ENCODE assay signal across 11 mouse cellular contexts in the genomic region with DNA sequence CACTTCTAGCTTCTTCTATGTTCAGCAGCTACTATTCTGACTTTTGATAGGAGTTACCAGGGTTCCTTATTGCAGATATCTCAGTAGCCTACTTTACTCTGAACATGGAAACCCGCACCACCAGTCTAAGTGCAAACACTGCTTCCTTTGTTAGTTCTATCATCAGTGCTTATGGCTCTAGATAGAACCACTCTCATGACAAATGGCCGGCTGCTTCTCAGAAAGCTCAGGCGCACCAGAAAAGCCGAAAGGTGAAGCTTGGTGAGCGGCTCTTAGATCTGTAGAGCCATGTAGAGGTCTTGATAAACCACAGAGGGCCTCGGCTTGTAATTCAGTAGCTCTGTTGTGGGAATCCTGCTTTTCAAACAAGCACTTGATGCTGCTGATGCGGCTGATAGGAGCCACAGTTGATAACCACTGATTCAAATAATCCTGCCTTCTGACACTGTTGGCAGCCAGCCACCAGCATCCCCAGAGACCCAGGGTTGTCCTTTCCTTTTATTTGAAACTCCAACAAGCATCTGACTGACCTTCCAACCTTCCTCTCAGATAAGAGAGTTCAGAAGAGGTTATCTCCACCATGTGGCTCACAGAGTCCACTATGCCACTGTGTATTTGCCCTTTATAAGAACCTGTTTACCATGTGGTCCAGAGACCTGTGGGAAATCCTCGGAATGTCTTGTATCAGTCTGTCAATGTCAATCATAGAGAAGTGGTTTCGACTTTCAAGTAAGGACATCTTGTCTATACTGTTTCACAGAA.
A peak's percentile ranks its signal among the peaks of the same experiment; 100 is the strongest.
DNase-seq lines count a peak whose midpoint lies in the region; ATAC-seq lines count a peak whose summit lies in the region.
"Had no signal": no experiment of that assay in that cellular context is flagged by ENCODE, and none has a peak within 500 bp of the region (broad histone marks: within the 10 kb centered on the region; RNA-seq: fewer than 3 reads in every experiment).

No protein-coding gene starts in this region.

- no peak for ATAC-seq in heart, embryonic 13.5 days (ENCODE audit: extremely low read depth, insufficient number of reproducible peaks, low FRiP score, low TSS enrichment)
- peak; percentile 83 for ATAC-seq in liver, embryonic 11.5 days (replicated peaks; ENCODE audit: low FRiP score)
- no peak for ATAC-seq in midbrain, embryonic 16.5 days
- ATAC-seq: hindbrain, embryonic 16.5 days had no signal

- H3K4me1 ChIP-seq in heart, embryonic 13.5 days = peaks cover 16% of the 10 kb centered on the region
- H3K4me1 ChIP-seq in liver, embryonic 11.5 days (replicated peaks; ENCODE audit: control insufficient read depth, insufficient read depth, low read length) = no peaks in the 10 kb centered on the region
- no peaks in the 10 kb centered on the region for H3K4me1 ChIP-seq in midbrain, embryonic 16.5 days (ENCODE audit: control insufficient read depth, insufficient read depth, low read length)
- H3K4me1 ChIP-seq: megakaryocyte, embryonic 14.5 days had no signal

- peaks cover 16% of the 10 kb centered on the region; the same call in 1 of the 2 replicates for H3K27me3 ChIP-seq in heart, embryonic 13.5 days (replicated peaks)
- no peaks in the 10 kb centered on the region for H3K27me3 ChIP-seq in liver, embryonic 11.5 days (replicated peaks; ENCODE audit: control insufficient read depth, insufficient read depth, low read length)
- H3K27me3 ChIP-seq in midbrain, embryonic 16.5 days (ENCODE audit: control insufficient read depth, insufficient read depth, low read depth, low read length) = no peaks in the 10 kb centered on the region
- H3K27me3 ChIP-seq: megakaryocyte, embryonic 14.5 days had no signal

- peak; percentile 30 for DNase-seq in adrenal gland, postnatal 14 days
- DNase-seq in adrenal gland, adult 8-10 months = no peak
- peak; percentile 10 to 38 for DNase-seq in adrenal gland, postnatal 36 days
- no peak for DNase-seq in liver, embryonic 11.5 days (ENCODE audit: low spot score)
- no peak for DNase-seq in cerebellum, adult 9-10 months
- DNase-seq in layer of hippocampus, adult 9-11 months = no peak
- DNase-seq: B cell, adult 2 months had no signal

- H3K36me3 ChIP-seq in heart, embryonic 13.5 days = no peaks in the 10 kb centered on the region
- H3K36me3 ChIP-seq in liver, embryonic 11.5 days (ENCODE audit: control insufficient read depth, insufficient read depth, low read length) = no peaks in the 10 kb centered on the region
- H3K36me3 ChIP-seq in midbrain, embryonic 16.5 days (ENCODE audit: control insufficient read depth, insufficient read depth, low read length) = no peaks in the 10 kb centered on the region

- no peak overlapping the region for H3K4me3 ChIP-seq in heart, embryonic 13.5 days
- no peak overlapping the region for H3K4me3 ChIP-seq in liver, embryonic 11.5 days (ENCODE audit: low read depth, low read length)
- H3K4me3 ChIP-seq in midbrain, embryonic 16.5 days (ENCODE audit: low read depth, low read length) = no peak overlapping the region
- H3K4me3 ChIP-seq: megakaryocyte, embryonic 14.5 days had no signal

- H3K9ac ChIP-seq in heart, embryonic 13.5 days = no peak overlapping the region
- no peak overlapping the region for H3K9ac ChIP-seq in liver, embryonic 11.5 days (ENCODE audit: low read depth, low read length)
- H3K9ac ChIP-seq in midbrain, embryonic 16.5 days (ENCODE audit: low read depth, low read length) = no peak overlapping the region

- peak overlapping the region; percentile 6; the same call in 1 of the 2 replicates for H3K4me2 ChIP-seq in heart, embryonic 13.5 days
- H3K4me2 ChIP-seq in liver, embryonic 11.5 days = no peak overlapping the region
- H3K4me2 ChIP-seq in midbrain, embryonic 16.5 days (ENCODE audit: low read length) = no peak overlapping the region

- 14% methylated on average over 9 of the region's 9 CpGs for WGBS in heart, embryonic 13.5 days
- 45% methylated on average over 9 of the region's 9 CpGs for WGBS in liver, embryonic 11.5 days
- 87% methylated on average over 9 of the region's 9 CpGs for WGBS in midbrain, embryonic 16.5 days

- no peaks in the 10 kb centered on the region for H3K9me3 ChIP-seq in heart, embryonic 13.5 days
- no peaks in the 10 kb centered on the region for H3K9me3 ChIP-seq in liver, embryonic 11.5 days (ENCODE audit: control insufficient read depth, low read length)
- H3K9me3 ChIP-seq in midbrain, embryonic 16.5 days (replicated peaks; ENCODE audit: control insufficient read depth, low read length, poor library complexity, severe bottlenecking) = no peaks in the 10 kb centered on the region

- H3K27ac ChIP-seq in heart, embryonic 13.5 days (replicated peaks) = no peak overlapping the region; the same call in 1 of the 2 replicates
- no peak overlapping the region for H3K27ac ChIP-seq in liver, embryonic 11.5 days (ENCODE audit: low read depth, low read length)
- H3K27ac ChIP-seq in midbrain, embryonic 16.5 days (ENCODE audit: low read length) = no peak overlapping the region

Comparison
In these comparisons a context has a peak if more than half of its experiments do, and no peak if none do; other contexts are left out.
1. DNase-seq: peak in adrenal gland, postnatal 14 days (single experiment) and adrenal gland, postnatal 36 days (2 of 2); none in adrenal gland, adult 8-10 months (single experiment), liver, embryonic 11.5 days (single experiment), cerebellum, adult 9-10 months (single experiment) and layer of hippocampus, adult 9-11 months (single experiment).